Mouse (Mus musculus) thymus, adult 2 months (tissue): ENCODE data around the gene Sik3.

ENCODE experiments used
- CTCF ChIP-seq: fragments of 200-500 bp; IDR thresholded peaks from 2 replicates; pipeline ENCODE4 v1.5.1; 2012; ENCODE audit warnings: mild to moderate bottlenecking, control low read depth, low read length, moderate library complexity, borderline replicate concordance; ENCODE audit not compliant: control insufficient read depth, poor library complexity, insufficient read depth; ENCODE audit errors: extremely low read depth
- POLR2A ChIP-seq: fragments of 200-500 bp; IDR thresholded peaks from 2 replicates; pipeline ENCODE4 v1.6.1; 2012; ENCODE audit warnings: mild to moderate bottlenecking, low read length, control low read depth, moderate library complexity; ENCODE audit not compliant: control insufficient read depth, poor library complexity, insufficient read depth; ENCODE audit errors: extremely low read depth

- TF ChIP-seq CTCF: no peak
- TF ChIP-seq POLR2A: no peak
Measured at GRCm38 (mm10) chr9:46142031-46142430, 129.4 kb downstream of the Sik3 start.
